Mouse (Mus musculus) B cell, adult 67 days (primary cell): Measurements from ENCODE around the gene Zfp683. TPM values are rescaled to one million over a fixed set of nuclear protein-coding genes. Genes with fewer than 3 reads are reported as not detected.

ENCODE experiments used
- total RNA-seq, 2 experiments: library from RNA; stranded (reverse); gene quantifications; 4 replicates each; pipeline ENCODE4 v1.2.4; 2023

Gene Zfp683
- not detected for total RNA-seq

DNA sequence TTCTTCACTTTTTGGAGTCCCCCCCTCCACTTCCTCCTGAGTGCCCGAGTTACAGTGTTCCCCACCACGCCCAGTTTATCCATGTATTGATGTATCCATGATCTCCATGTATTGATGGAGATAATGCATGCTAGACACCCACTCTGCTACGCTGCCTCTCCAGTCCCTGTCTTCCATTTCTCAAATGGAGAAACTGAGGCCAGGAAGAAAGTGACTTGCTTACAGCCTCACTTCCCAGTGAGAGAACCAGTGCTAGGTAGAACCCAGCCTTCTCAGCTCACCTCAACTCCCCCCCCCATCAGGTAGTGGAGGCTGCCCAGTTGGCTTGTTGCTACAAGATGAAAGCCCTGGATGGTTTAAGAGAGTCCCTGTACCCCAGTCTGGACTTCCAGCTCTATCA lies at the start of gene Zfp683:
Zfp683 (plus strand) TSS at position 301 of the 400 bp plus-strand sequence.

DNA sequence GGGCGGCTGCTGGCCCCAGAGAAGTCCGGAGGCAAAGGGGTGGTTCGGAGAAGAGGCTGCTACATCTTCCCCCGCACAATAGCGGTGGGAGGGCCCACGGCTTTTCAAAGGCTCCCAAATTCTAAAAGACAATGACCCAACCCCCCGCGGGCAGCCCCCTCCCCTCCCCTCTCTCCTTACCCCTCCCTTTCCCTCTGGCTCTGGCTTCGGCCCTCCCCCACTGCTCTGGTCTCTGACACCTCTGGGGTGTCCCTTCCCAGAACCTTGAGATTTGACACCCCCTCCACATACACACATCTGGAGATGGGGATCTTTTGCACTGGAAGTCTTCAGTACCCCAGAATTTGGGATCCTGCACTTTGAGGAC lies 34.9 kb upstream of the Zfp683 start, which contains the start of gene Lin28a:
Lin28a (minus strand) TSS at position 63 of the 367 bp plus-strand sequence.

DNA sequence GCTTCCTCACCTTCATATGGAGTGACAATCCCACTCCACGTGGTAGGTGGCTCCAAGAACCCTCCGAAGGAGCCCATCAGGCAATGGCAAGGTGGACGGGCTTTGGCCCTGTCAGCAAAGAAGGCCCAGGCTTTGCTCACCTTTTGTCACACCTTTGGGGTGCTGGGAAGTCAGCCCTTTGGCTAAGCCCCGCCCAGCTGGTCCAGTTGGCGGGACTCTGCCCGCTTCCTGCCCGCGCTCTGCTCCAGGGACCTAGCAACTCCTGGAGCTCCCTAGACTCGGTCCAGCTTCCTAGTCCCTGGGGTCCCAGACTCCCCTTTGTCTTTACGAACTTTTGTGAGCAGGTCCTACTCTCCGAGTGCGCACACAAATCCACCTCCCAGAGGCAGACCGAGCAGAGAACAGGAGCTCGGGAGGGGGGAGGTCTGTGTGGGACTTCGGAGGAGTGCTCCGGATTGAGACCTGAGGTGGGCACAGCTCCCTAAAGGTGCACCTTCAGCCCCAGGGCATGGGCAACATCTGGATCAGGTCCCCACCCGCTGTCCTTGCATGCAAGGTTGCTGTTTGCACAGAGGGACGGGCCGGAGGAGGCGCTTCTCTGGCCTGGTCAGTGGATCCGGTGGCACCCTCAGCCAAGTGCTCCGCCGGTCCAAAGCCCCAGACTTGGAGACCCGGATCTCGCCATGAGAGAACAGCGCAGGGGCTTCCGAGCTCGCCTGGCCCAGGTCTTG lies 6.7 kb downstream of the Zfp683 start, which contains the start of gene Crybg2:
Crybg2 (plus strand) TSS at position 681 of the 731 bp plus-strand sequence.

DNA sequence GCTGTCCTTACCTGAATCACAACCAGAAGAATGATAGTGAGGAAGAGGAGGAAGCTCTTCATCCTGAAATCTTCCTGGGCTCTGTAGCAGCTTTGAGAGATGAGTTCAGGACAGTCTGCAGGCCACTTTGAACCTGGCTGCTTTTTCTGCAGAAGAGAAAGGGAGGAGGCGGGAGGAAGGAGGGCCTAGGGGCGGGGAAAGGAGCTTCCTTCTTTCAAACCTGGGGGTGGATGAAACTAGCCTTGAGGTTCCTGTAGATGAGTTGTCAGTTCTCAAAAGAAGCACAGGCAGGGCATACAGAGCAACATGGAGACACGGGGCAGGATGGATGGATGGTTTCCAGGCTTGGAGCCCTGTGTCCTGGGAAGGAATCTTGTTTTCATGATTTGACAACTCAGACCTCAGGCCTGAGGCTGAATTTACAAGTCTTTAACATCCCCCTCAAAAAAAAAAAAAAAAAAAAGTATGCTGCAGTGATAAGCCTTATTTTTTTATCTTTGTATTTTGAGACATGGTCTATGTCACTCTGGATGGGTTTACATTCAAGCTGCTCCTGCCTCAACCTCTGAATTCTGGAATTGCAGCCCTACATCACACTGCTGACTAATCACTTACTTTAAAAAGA lies 41.4 kb downstream of the Zfp683 start, which contains the start of gene Cd52:
Cd52 (minus strand) TSS at position 160 of the 625 bp plus-strand sequence.

DNA sequence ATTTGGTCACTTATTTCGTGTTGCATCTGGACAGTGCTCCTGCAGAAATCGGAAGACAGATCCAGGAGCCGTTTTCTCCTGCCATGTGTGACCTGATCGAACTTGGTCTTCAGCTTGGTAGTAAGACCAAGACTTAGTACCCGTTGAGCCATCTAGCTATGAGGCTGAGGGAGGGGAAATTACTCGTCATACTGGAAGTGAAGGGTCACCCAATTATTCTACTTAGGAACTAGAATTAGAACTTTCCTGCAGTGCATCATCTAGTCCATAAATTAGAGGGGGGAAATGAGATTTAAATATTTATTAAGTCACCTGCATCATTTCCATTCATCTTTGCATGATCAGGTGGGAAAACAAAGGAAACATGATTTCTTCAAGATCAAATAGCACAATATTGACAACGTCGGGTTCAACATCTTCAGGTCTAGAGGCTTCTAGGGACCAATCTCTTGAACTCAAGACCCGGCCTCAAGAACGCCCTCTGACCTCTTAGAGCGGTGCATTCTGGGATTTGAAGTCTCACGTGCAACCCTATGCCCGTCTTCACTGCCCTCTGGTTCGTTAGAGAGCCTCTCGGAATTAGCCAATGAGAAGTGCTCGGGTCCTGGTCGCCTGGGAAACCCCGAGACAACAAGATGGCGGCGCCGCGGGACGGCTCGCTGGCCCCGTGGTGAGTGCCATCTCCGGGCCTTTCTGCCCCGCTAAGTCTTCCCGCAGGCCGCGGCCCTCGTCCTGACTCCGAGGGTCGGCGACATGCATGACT lies 48.5 kb downstream of the Zfp683 start, which contains the start of gene Ubxn11:
Ubxn11 (plus strand) TSS at position 592 of the 763 bp plus-strand sequence.

Other genes starting within 250 kb of the Zfp683 start
- 10 to 100 TPM; 77.9 to 94.2 TPM for gene Rps6ka1, start 166.0 kb upstream of the Zfp683 start, total RNA-seq
- gene Hmgn2, start 85.2 kb upstream of the Zfp683 start, total RNA-seq: 100 to 1,000 TPM; 263 to 276 TPM
- 10 to 100 TPM; 32.5 to 34.5 TPM for gene Dhdds, start 52.9 kb upstream of the Zfp683 start, total RNA-seq
- not detected for gene Lin28a, start 35.0 kb upstream of the Zfp683 start, total RNA-seq
- gene Crybg2, start 7.0 kb downstream of the Zfp683 start, total RNA-seq: 10 to 100 TPM in 1 of 2 experiments, 1 to 10 TPM in 1; 8.5 to 18.7 TPM
- 1,000 to 10,000 TPM; 1,727 to 1,891 TPM for gene Cd52, start 41.2 kb downstream of the Zfp683 start, total RNA-seq
- gene Ubxn11, start 48.7 kb downstream of the Zfp683 start, total RNA-seq: 10 to 100 TPM; 35.7 to 54.9 TPM
- 100 to 1,000 TPM; 629 to 698 TPM for gene Sh3bgrl3, start 75.0 kb downstream of the Zfp683 start, total RNA-seq
- gene Cep85, start 133.3 kb downstream of the Zfp683 start, total RNA-seq: 10 to 100 TPM; 14.3 to 25.1 TPM
- not detected for gene Gm7534, start 149.2 kb downstream of the Zfp683 start, total RNA-seq
- gene Catsper4, start 173.5 kb downstream of the Zfp683 start, total RNA-seq: not detected
- not detected for gene Cnksr1, start 184.6 kb downstream of the Zfp683 start, total RNA-seq
- not detected for gene E130218I03Rik, start 189.8 kb downstream of the Zfp683 start, total RNA-seq
- 10 to 100 TPM; 22.9 to 25.0 TPM for gene Zfp593, start 191.8 kb downstream of the Zfp683 start, total RNA-seq
- gene Gm30191, start 193.1 kb downstream of the Zfp683 start, total RNA-seq: not detected
- gene Grrp1, start 200.3 kb downstream of the Zfp683 start, total RNA-seq: not detected
- gene Pdik1l, start 234.1 kb downstream of the Zfp683 start, total RNA-seq: 10 to 100 TPM; 16.2 to 17.3 TPM